Mouse (Mus musculus) midbrain, embryonic 14.5 days (tissue): ENCODE measurements around the gene Ppp1r18. TPM values are rescaled to one million over a fixed set of nuclear protein-coding genes. Genes with fewer than 3 reads are reported as not detected.

Source experiments
- ATAC-seq: fragments of 200-750 bp; cut with Nextera tagmentation; 2 replicates; pipeline ENCODE4 v1.8.0; 2017; ENCODE audit warnings: moderate number of reproducible peaks, moderate library complexity; ENCODE audit not compliant: low FRiP score, low TSS enrichment
- DNase-seq: peaks from one replicate; pipeline ENCODE4 v3.0.0-alpha.2; 2015
- H3K27ac ChIP-seq: fragments of 300-500 bp; sonication (generic); replicated peaks from 2 replicates; pipeline ENCODE4 v1.5.1; 2014; ENCODE audit warnings: mild to moderate bottlenecking, low read depth, low read length, moderate library complexity
- H3K27me3 ChIP-seq: fragments of 300-500 bp; sonication (generic); 2 replicates; pipeline ENCODE4 v1.6.1; 2014; ENCODE audit warnings: low read length, control low read depth, mixed read lengths; ENCODE audit not compliant: control insufficient read depth, insufficient read depth
- H3K36me3 ChIP-seq: fragments of 300-500 bp; sonication (generic); 2 replicates; pipeline ENCODE4 v1.6.1; 2014; ENCODE audit warnings: low read length, control low read depth; ENCODE audit not compliant: control insufficient read depth, insufficient read depth
- H3K4me1 ChIP-seq: fragments of 300-500 bp; sonication (generic); 2 replicates; pipeline ENCODE4 v1.6.1; 2014; ENCODE audit warnings: mild to moderate bottlenecking, antibody characterized with exemption, low read length, control low read depth; ENCODE audit not compliant: control insufficient read depth, insufficient read depth
- H3K4me2 ChIP-seq: fragments of 300-500 bp; sonication (generic); 2 replicates; pipeline ENCODE4 v1.6.1; 2014; ENCODE audit warnings: mild to moderate bottlenecking, low read length, moderate library complexity
- H3K4me3 ChIP-seq: fragments of 300-500 bp; sonication (generic); replicated peaks from 2 replicates; pipeline ENCODE4 v1.5.1; 2014; ENCODE audit warnings: low read depth, low read length
- H3K9ac ChIP-seq: fragments of 300-500 bp; sonication (generic); replicated peaks from 2 replicates; pipeline ENCODE4 v1.6.1; 2014; ENCODE audit warnings: mild to moderate bottlenecking, low read length, moderate library complexity
- H3K9me3 ChIP-seq: fragments of 300-500 bp; sonication (generic); 2 replicates; pipeline ENCODE4 v1.6.1; 2016; ENCODE audit warnings: low read length, control low read depth, mixed read lengths; ENCODE audit not compliant: control insufficient read depth
- WGBS: fragments of 180-500 bp; shearing (Covaris S2); extraction: QIAGEN DNeasy Blood & Tissue Kit; methylation state at CpG from one replicate; pipeline ENCODE4 v1.1.7; 2014; 5-methylcytosine and 5-hydroxymethylcytosine counted together
- polyA plus RNA-seq: library from polyadenylated mRNA; unstranded; fragments of >200 nt; fragmentation: Nextera tagmentation; extraction: Ambion mirVana; gene quantifications from 2 replicates; pipeline ENCODE4 v1.2.1, GENCODE M21; 2014

Gene Ppp1r18
- polyA plus RNA-seq, 1 experiment from 2014 or later: 21.0 TPM

GRCm38 (mm10) chr17:35861198-35861857, 4.1 kb upstream of the Ppp1r18 start, which contains the start of gene Nrm:
Gene Nrm (plus strand): TSS chr17:35861318.
- DNase-seq (peak; percentile 93), ATAC-seq (peak; percentile 90)
- Histone ChIP-seq H3K9ac (peak within 1 kb of the TSS; percentile 70), H3K9me3 (no peaks in the 10 kb centered on the region), H3K4me3 (peak within 1 kb of the TSS; percentile 72), H3K27me3 (no peaks in the 10 kb centered on the region), H3K27ac (peak within 1 kb of the TSS; percentile 94), H3K36me3 (peaks cover 19% of the 10 kb centered on the region), H3K4me1 (peaks cover 12% of the 10 kb centered on the region), H3K4me2 (peak within 1 kb of the TSS; percentile 60)
- WGBS: under 1% methylated on average over 47 of the region's 47 CpGs

GRCm38 (mm10) chr17:35864832-35865353, 500 bp upstream of the Ppp1r18 start:
- DNase-seq (no peak), ATAC-seq (no peak)
- H3K9me3 ChIP-seq: no peaks in the 10 kb centered on the region
- peak overlapping the region; percentile 79 for H3K4me3 ChIP-seq
- peak overlapping the region; percentile 97 for H3K27ac ChIP-seq
- H3K36me3 ChIP-seq: no peaks in the 10 kb centered on the region
- H3K4me2 ChIP-seq: peak overlapping the region; percentile 91
- H3K4me1 ChIP-seq: peaks cover 36% of the 10 kb centered on the region
- 24% methylated on average over 10 of the region's 10 CpGs for WGBS
- H3K9ac ChIP-seq: peak overlapping the region; percentile 93
- no peaks in the 10 kb centered on the region for H3K27me3 ChIP-seq

- ATAC-seq (peak; percentile 29), DNase-seq (peak; percentile 79)
- Histone ChIP-seq H3K4me3 (peak overlapping the region; percentile 79), H3K36me3 (peaks cover 3% of the 10 kb centered on the region; the same call in 1 of the 2 replicates), H3K27ac (peak overlapping the region; percentile 97), H3K27me3 (no peaks in the 10 kb centered on the region), H3K4me2 (peak overlapping the region; percentile 91), H3K4me1 (peaks cover 42% of the 10 kb centered on the region), H3K9ac (peak overlapping the region; percentile 93), H3K9me3 (no peaks in the 10 kb centered on the region)
- under 1% methylated on average over 31 of the region's 38 CpGs for WGBS
Measured at GRCm38 (mm10) chr17:35866281-35866831, 963 bp downstream of the Ppp1r18 start.

- ATAC-seq (no peak), DNase-seq (peak; percentile 55)
- Histone ChIP-seq H3K4me1 (peaks cover 46% of the 10 kb centered on the region), H3K27ac (peak overlapping the region; percentile 97), H3K9me3 (no peaks in the 10 kb centered on the region), H3K27me3 (no peaks in the 10 kb centered on the region), H3K36me3 (peaks cover 4% of the 10 kb centered on the region; the same call in 1 of the 2 replicates), H3K4me3 (peak overlapping the region; percentile 79), H3K4me2 (peak overlapping the region; percentile 91), H3K9ac (peak overlapping the region; percentile 93)
- WGBS: 7% methylated on average over 26 of the region's 26 CpGs
Measured at GRCm38 (mm10) chr17:35866911-35867890, 1.8 kb downstream of the Ppp1r18 start.

GRCm38 (mm10) chr17:35868165-35868820, 2.9 kb downstream of the Ppp1r18 start:
- WGBS: 32% methylated on average over 17 of the region's 17 CpGs
- Histone ChIP-seq H3K4me1 (peaks cover 52% of the 10 kb centered on the region), H3K9ac (peak overlapping the region; percentile 93), H3K27me3 (no peaks in the 10 kb centered on the region), H3K4me2 (peak overlapping the region; percentile 91), H3K4me3 (peak overlapping the region; percentile 79), H3K27ac (peak overlapping the region; percentile 97), H3K36me3 (peaks cover 7% of the 10 kb centered on the region; the same call in 1 of the 2 replicates), H3K9me3 (no peaks in the 10 kb centered on the region)
- ATAC-seq (no peak), DNase-seq (no peak)

GRCm38 (mm10) chr17:35868961-35869345, 3.6 kb downstream of the Ppp1r18 start:
- peaks cover 13% of the 10 kb centered on the region for H3K36me3 ChIP-seq
- H3K27me3 ChIP-seq: no peaks in the 10 kb centered on the region
- H3K27ac ChIP-seq: 0 out of 2 replicates have a peak overlapping the region, but pooled peaks have one; percentile 43
- DNase-seq: no peak
- WGBS: 4% methylated on average over 7 of the region's 7 CpGs
- no peaks in the 10 kb centered on the region for H3K9me3 ChIP-seq
- peak overlapping the region; percentile 93 for H3K9ac ChIP-seq
- no peak for ATAC-seq
- peak overlapping the region; percentile 91 for H3K4me2 ChIP-seq
- peaks cover 52% of the 10 kb centered on the region for H3K4me1 ChIP-seq
- peak overlapping the region; percentile 79 for H3K4me3 ChIP-seq

GRCm38 (mm10) chr17:35869346-35870067, 4.1 kb downstream of the Ppp1r18 start:
- Histone ChIP-seq H3K4me3 (peak overlapping the region; percentile 79), H3K4me1 (peaks cover 51% of the 10 kb centered on the region), H3K9me3 (no peaks in the 10 kb centered on the region), H3K9ac (peak overlapping the region; percentile 93), H3K36me3 (peaks cover 19% of the 10 kb centered on the region), H3K27me3 (no peaks in the 10 kb centered on the region), H3K4me2 (peak overlapping the region; percentile 91), H3K27ac (0 out of 2 replicates have a peak overlapping the region, but pooled peaks have one; percentile 43)
- peak; percentile 37 for DNase-seq
- no peak for ATAC-seq
- 3% methylated on average over 7 of the region's 7 CpGs for WGBS
